Mouse (Mus musculus): ENCODE measurements around the gene Sh3bp2.
"Not testable (repeated sequence)": the region's sequence is repeated elsewhere in the genome, so short reads cannot be mapped to it uniquely, and the experiment has no call there.

Sh3bp2 gene

GRCm38 (mm10) chr5:34571551-34571950 is 45.9 kb downstream of the Sh3bp2 start:
- DNase-seq (ENCODE audit: low read depth, low spot score): no peak

DNA sequence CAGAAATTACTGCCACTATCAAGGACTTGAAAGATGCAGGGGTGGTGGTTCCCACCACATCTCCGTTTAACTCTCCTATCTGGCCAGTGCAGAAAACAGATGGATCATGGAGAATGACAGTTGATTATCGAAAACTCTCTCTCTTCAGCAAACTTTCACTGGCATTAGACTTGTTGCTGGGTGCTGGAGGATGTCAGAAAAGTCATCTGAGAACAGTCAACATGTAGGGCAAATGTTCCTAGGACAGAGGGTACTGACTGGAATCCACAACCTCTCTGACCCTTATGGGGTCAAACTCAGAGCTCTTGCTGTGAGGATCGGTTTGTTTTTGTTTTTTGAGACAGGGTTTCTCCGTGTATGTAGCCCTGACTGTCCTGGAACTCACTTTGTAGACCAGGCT is 46.9 kb downstream of the Sh3bp2 start:
- not testable (repeated sequence) for DNase-seq (ENCODE audit: low read depth, low spot score)

- DNase-seq (ENCODE audit: low read depth, low spot score): peak; percentile 97
These were observed 47.9 kb downstream of the Sh3bp2 start, which contains the start of gene Add1 for GRCm38 (mm10) chr5:34573268-34574221. Gene Add1, plus strand, starts transcription at chr5:34573664.

DNA sequence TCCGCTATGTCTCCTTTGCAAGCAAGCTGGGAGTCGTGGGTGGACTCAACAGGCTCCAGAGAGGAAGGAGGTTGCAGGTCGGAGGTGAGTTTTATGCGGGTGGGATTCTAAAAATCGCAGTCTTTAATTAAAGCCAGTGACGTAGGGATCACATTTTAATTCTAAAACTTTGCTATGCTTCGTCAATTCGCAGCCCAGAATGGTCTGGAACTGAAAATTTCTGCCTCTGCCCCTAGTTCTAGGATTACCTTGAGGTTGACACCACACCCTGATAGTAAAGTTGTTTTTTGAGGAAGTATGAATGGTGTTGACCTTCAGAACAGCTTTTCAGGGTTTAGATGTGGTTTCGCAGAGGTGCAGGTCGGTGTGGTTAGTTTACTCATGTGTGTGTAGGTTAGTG is 49.1 kb downstream of the Sh3bp2 start:
- no peak for DNase-seq (ENCODE audit: low read depth, low spot score)

GRCm38 (mm10) chr5:34576286-34576685 is 50.6 kb downstream of the Sh3bp2 start:
- no peak for DNase-seq (ENCODE audit: low read depth, low spot score)

GRCm38 (mm10) chr5:34578038-34578655 is 52.5 kb downstream of the Sh3bp2 start:
- peak; percentile 48 for DNase-seq (ENCODE audit: low read depth, low spot score)

GRCm38 (mm10) chr5:34579377-34579776 is 53.7 kb downstream of the Sh3bp2 start:
- no peak for DNase-seq (ENCODE audit: low read depth, low spot score)

DNA sequence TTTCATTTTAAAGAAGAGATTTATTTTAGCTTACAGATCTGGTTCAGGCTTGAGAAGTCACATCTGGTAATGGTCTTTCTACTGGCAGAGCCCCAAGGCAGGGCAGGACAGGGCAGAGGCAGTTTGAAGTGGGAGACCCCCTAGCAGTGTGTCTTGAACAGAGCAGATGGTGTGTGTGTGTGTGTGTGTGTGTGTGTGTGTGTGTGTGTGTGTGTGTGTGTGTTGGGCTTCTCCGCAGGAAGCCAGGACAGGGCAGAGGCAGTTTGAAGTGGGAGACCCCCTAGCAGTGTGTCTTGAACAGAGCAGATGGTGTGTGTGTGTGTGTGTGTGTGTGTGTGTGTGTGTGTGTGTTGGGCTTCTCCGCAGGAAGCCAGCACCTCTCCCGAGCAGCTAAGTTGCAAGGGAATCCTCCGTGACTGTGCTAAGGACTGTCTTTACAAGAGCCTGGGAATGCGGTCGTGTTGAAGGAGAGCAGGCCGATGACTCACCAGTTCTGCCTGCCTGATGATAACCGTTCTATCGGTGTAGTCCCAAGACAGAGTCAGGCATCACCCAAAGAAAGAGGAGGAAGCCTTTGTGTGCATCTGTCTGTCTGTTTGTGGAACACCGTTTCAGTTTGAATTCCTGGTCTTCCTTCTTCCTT is 56.2 kb downstream of the Sh3bp2 start:
- DNase-seq (ENCODE audit: low read depth, low spot score): peak; percentile 58

DNA sequence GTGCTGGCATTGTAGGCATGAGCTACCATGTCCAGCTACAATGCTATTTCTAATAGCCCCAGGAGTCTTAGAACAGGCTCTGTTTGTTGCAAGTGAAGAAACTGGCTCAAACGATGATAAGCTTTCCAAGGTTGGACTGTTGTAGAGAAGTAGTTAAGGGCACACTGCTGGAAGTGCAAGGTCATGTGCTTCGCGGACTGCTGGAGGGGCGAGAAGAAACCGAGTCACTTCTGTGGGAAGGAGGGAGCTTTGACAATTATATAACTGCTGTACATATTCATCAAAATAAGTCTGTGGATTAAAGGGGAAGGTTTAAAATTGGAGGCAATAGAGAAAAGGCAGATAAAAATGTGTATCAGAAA is 56.7 kb downstream of the Sh3bp2 start:
- peak; percentile 16 for DNase-seq (ENCODE audit: low read depth, low spot score)

GRCm38 (mm10) chr5:34585216-34585615 is 59.6 kb downstream of the Sh3bp2 start:
- no peak for DNase-seq (ENCODE audit: low read depth, low spot score)

GRCm38 (mm10) chr5:34587881-34588280 is 62.2 kb downstream of the Sh3bp2 start:
- no peak for DNase-seq (ENCODE audit: low read depth, low spot score)

DNA sequence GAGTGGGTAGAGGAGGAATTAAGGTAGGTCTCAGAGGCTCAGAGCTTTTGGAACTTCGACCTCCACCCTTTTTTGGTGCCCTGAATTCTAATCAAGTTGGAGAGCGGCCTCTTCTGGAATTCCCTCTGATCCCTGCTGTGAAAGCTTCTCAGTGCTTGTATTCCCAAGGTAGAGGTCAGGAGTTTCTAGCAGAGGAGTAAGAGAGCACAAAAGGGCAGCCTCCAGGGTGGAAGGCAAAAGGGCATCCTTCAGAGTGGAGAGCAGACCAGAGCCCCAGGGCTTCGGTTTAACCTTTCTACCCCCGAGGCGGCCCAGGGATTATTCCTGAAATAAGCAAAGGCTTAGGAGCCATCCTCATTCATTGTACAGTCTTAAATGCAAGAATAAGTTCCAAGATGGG is 64.4 kb downstream of the Sh3bp2 start:
- DNase-seq (ENCODE audit: low read depth, low spot score): peak; percentile 84

- DNase-seq (ENCODE audit: low read depth, low spot score): no peak
These were observed 65.1 kb downstream of the Sh3bp2 start for GRCm38 (mm10) chr5:34590702-34591101.

- peak; percentile 23 for DNase-seq (ENCODE audit: low read depth, low spot score)
These were observed 65.9 kb downstream of the Sh3bp2 start for GRCm38 (mm10) chr5:34591388-34592004.

GRCm38 (mm10) chr5:34592224-34592623 is 66.6 kb downstream of the Sh3bp2 start:
- DNase-seq (ENCODE audit: low read depth, low spot score): peak; percentile 22

DNA sequence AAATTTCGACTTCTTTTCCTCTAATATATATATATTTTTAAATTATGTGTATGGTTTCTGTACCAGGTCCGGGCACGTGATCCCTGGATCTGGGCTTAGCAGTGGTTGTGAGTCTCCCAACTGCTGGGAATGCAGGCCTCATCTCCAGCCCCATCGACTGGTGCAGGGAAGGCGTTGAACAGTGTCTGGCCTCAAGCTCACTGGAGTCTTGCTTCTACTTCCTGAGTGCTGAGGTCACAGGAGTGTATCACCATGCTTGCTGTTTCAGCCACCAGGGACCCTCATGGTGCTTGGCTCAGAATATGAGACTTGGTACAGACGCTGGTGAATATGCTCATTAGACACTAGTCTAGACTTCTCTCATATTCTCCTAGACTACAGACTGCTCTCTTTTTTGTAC is 67.0 kb downstream of the Sh3bp2 start:
- DNase-seq (ENCODE audit: low read depth, low spot score): peak; percentile 39

DNA sequence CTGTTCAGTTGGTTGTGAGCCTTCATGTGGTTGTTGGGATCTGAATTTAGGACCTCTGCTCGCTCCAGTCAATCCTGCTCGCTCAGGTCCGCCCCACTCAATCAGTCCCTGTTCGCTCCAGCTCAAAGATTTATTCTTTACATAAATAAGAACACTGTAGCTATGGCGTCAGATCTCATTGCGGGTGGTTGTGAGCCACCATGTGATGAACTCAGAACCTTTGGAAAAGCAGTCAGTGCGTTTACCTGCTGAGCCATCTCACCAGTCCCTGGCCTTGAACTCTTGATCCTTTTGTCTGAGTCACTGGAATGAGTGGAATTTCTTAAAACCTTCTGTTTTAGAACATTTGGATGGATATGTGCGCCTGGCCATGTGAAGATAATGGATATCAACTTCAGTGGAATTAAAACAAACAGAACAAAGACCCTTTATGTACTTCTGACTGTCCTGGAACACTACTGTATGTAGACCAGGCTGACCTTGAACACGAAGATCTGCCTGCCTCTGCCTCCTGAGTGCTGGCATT is 67.6 kb downstream of the Sh3bp2 start:
- peak; percentile 89 for DNase-seq (ENCODE audit: low read depth, low spot score)

DNA sequence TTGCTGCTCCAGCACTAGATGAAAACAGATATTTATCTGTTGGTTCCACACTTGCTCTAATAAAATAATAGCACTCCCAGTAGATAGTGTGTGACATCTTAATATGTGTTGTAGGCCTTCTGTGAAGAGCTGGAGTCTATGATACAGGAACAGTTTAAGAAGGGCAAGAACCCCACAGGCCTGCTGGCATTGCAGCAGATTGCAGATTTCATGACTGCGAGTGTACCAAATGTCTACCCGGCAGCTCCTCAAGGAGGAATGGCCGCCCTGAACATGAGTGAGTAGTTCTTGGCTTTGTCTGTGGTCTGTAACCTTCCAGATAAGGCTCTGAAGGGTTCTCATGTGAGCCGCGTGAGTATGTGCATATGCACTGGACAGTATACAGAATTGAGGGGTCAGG is 78.9 kb downstream of the Sh3bp2 start:
- DNase-seq (ENCODE audit: low read depth, low spot score): no peak

- no peak for DNase-seq (ENCODE audit: low read depth, low spot score)
These were observed 81.7 kb downstream of the Sh3bp2 start for GRCm38 (mm10) chr5:34607100-34607880.

- DNase-seq (ENCODE audit: low read depth, low spot score): no peak
These were observed 82.6 kb downstream of the Sh3bp2 start for GRCm38 (mm10) chr5:34608226-34608625.

GRCm38 (mm10) chr5:34609966-34610365 is 84.3 kb downstream of the Sh3bp2 start:
- no peak for DNase-seq (ENCODE audit: low read depth, low spot score)
